Mouse (Mus musculus) myocyte (in vitro differentiated cells): ENCODE results near the gene Wdr27. TPM values are rescaled to one million over a fixed set of nuclear protein-coding genes. Genes with fewer than 3 reads are reported as not detected.
"Not testable (repeated sequence)": the region's sequence is repeated elsewhere in the genome, so short reads cannot be mapped to it uniquely, and the experiment has no call there.

Experiments used
- H3K27me3 ChIP-seq: one replicate; pipeline ENCODE4 v1.6.1; 2011; ENCODE audit not compliant: control insufficient read depth, insufficient read depth, insufficient read length
- H3K36me3 ChIP-seq: one replicate; pipeline ENCODE4 v1.6.1; 2011; ENCODE audit not compliant: control insufficient read depth, insufficient read depth
- H3K4me2 ChIP-seq: one replicate; pipeline ENCODE4 v1.6.1; 2011; ENCODE audit warnings: low read depth, control low read depth
- H3K4me3 ChIP-seq: one replicate; pipeline ENCODE4 v1.5.1; 2011; ENCODE audit warnings: mild to moderate bottlenecking, control low read depth, moderate library complexity
- H3K79me2 ChIP-seq: one replicate; pipeline ENCODE4 v1.6.1; 2011; ENCODE audit not compliant: control insufficient read depth, insufficient read depth
- H3ac ChIP-seq: one replicate; pipeline ENCODE4 v1.6.1; 2011; ENCODE audit not compliant: control insufficient read depth, insufficient read length
- CEBPB ChIP-seq: IDR thresholded peaks from 2 replicates; pipeline ENCODE4 v1.6.1; 2011; ENCODE audit warnings: mild to moderate bottlenecking, moderate library complexity; ENCODE audit not compliant: poor library complexity, insufficient read depth, severe bottlenecking
- MAX ChIP-seq: IDR thresholded peaks from one replicate; pipeline ENCODE4 v1.6.1; 2011; ENCODE audit warnings: low read depth, mild to moderate bottlenecking, control low read depth
- MYOD1 ChIP-seq, 3 experiments: IDR thresholded peaks; one replicate each; pipeline ENCODE4 v1.6.1; 2011; ENCODE audit warnings: control low read depth in 2 of 3, low read depth in 2 of 3, mild to moderate bottlenecking in 2 of 3, moderate library complexity in 1 of 3; ENCODE audit not compliant: insufficient read length in 2 of 3, control insufficient read depth in 1 of 3
- MYOG ChIP-seq, 3 experiments: IDR thresholded peaks; one replicate each; pipeline ENCODE4 v1.6.1; 2011; ENCODE audit warnings: control low read depth in 2 of 3, low read depth in 2 of 3, mild to moderate bottlenecking in 2 of 3; ENCODE audit not compliant: insufficient read length in 2 of 3, control insufficient read depth in 1 of 3, insufficient read depth in 1 of 3
- POLR2A ChIP-seq: IDR thresholded peaks from one replicate; pipeline ENCODE4 v1.6.1; 2011; ENCODE audit warnings: low read depth, mild to moderate bottlenecking, control low read depth, moderate library complexity; ENCODE audit not compliant: insufficient read length
- POLR2AphosphoS2 ChIP-seq: IDR thresholded peaks from one replicate; pipeline ENCODE4 v1.6.1; 2011; ENCODE audit warnings: low read depth, control low read depth; ENCODE audit not compliant: insufficient read length
- REST ChIP-seq: IDR thresholded peaks from one replicate; pipeline ENCODE4 v1.6.1; 2011; ENCODE audit warnings: mild to moderate bottlenecking, control low read depth, moderate library complexity; ENCODE audit not compliant: insufficient read depth, insufficient read length
- SRF ChIP-seq: IDR thresholded peaks from one replicate; pipeline ENCODE4 v1.6.1; 2011; ENCODE audit warnings: low read depth; ENCODE audit not compliant: control insufficient read depth, insufficient read length
- TCF12 ChIP-seq: IDR thresholded peaks from one replicate; pipeline ENCODE4 v1.6.1; 2011; ENCODE audit warnings: mild to moderate bottlenecking, control low read depth; ENCODE audit not compliant: poor library complexity, insufficient read depth, severe bottlenecking
- TCF3 ChIP-seq: IDR thresholded peaks from one replicate; pipeline ENCODE4 v1.6.1; 2011; ENCODE audit warnings: low read depth, control low read depth; ENCODE audit not compliant: insufficient read length
- USF1 ChIP-seq: IDR thresholded peaks from one replicate; pipeline ENCODE4 v1.6.1; 2011; ENCODE audit warnings: low read depth, mild to moderate bottlenecking, control low read depth, moderate library complexity
- polyA plus RNA-seq: library from polyadenylated mRNA; unstranded; fragments of >200 nt; fragmentation: generic; extraction: Trizol; gene quantifications from one replicate; pipeline ENCODE4 v1.2.1, GENCODE M21; 2012; ENCODE audit warnings: missing spikeins

Gene Wdr27
- polyA plus RNA-seq, 1 experiment: 8.0 TPM

DNA sequence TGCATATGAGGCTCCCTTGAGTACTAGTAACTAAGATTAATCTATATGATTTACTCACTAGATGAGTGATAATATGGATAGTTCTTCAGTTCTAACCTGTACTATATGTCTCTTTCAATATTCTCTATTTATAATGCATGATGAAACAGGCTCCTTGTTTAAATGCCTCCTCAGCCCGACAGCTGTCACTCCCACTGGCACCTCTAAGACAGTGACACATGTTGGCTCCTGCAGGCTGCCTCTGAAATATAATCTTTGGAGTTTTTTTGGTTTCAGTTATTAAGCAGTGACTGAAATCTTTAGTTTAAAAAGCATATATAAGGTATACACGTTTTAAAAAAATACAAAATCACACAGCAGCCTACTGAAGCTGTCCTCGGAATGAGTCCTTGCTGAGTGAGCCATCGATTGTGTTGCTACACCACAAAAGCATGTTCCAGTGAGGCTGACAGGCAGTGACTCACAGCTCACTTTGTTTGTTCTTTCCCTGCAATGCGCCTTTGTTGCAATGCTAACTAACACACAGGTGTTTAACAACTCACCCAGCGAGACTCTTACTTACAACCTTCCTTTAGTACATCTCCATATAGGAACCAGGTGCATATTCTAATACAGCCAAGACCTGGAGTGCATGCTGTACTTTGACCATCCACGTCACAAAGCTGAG is 6.3 kb upstream of the Wdr27 start:
- TF ChIP-seq SRF (no peak), POLR2A (no peak), MAX (no peak), MYOG (IDR thresholded peaks at IDR 0.05; ENCODE audit: control insufficient read depth in 1 of 3, insufficient read depth in 1 of 3, insufficient read length in 2 of 3, low read depth in 2 of 3) (peak in 2 of 3 experiments; percentile 57 to 59), POLR2AphosphoS2 (no peak), USF1 (no peak), MYOD1 (IDR thresholded peaks at IDR 0.05; ENCODE audit: control insufficient read depth in 1 of 3, insufficient read length in 2 of 3, low read depth in 2 of 3) (peak; percentile 29 to 72 (median 38)), TCF12 (peak; percentile 54)
- peak overlapping the region; percentile 7 for H3K4me2 ChIP-seq
- H3K36me3 ChIP-seq: peaks cover 94% of the 10 kb centered on the region
- H3K27me3 ChIP-seq: no peaks in the 10 kb centered on the region
- peaks cover 44% of the 10 kb centered on the region for H3K79me2 ChIP-seq
- no peak overlapping the region for H3ac ChIP-seq
- no peak overlapping the region for H3K4me3 ChIP-seq

DNA sequence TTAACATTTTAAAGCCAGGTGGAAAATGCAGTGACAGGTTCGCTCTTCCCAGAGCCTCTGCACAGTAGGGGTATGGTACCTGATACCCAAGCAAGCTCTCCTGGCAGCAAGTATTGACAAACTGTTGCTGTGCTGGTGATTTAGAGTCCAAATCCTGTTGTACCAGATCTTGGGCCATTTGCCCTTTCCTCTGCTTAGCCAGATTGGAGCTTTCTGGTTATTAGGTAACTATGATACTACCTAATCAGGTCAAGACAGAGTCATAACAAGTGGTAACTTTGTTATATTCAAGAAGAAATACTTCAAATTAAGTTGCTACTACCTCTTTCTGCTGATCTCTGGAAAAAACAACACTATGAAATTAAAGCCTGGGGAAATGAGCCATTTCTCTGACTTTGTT is 1.6 kb upstream of the Wdr27 start:
- Histone ChIP-seq H3ac (no peak overlapping the region), H3K4me2 (peak overlapping the region; percentile 74), H3K4me3 (no peak overlapping the region), H3K36me3 (peaks cover 48% of the 10 kb centered on the region), H3K27me3 (no peaks in the 10 kb centered on the region), H3K79me2 (peaks cover 39% of the 10 kb centered on the region)
- TF ChIP-seq POLR2AphosphoS2 (peak; percentile 40), USF1 (no peak)

DNA sequence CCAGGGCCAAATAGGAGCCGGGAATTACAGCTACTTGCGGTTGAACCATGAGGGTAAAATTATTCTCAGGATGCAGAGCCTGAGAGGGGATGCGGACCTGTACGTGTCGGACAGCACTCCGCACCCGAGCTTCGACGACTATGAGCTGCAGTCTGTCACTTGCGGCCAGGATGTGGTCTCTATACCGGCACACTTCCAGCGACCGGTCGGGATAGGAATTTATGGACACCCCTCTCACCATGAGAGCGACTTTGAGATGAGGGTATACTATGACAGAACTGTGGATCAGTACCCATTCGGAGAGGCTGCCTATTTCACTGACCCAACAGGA is 736 bp upstream of the Wdr27 start:
- peak overlapping the region; percentile 74 for H3K4me2 ChIP-seq
- H3K4me3 ChIP-seq: peak overlapping the region; percentile 53
- TF ChIP-seq TCF12: no peak
- TF ChIP-seq MAX: no peak
- no peak for TF ChIP-seq REST
- TF ChIP-seq CEBPB: no peak
- no peak for TF ChIP-seq SRF
- TF ChIP-seq TCF3: no peak
- H3K36me3 ChIP-seq: peaks cover 40% of the 10 kb centered on the region
- H3K27me3 ChIP-seq: no peaks in the 10 kb centered on the region
- H3ac ChIP-seq: peak overlapping the region; percentile 20
- peaks cover 35% of the 10 kb centered on the region for H3K79me2 ChIP-seq

DNA sequence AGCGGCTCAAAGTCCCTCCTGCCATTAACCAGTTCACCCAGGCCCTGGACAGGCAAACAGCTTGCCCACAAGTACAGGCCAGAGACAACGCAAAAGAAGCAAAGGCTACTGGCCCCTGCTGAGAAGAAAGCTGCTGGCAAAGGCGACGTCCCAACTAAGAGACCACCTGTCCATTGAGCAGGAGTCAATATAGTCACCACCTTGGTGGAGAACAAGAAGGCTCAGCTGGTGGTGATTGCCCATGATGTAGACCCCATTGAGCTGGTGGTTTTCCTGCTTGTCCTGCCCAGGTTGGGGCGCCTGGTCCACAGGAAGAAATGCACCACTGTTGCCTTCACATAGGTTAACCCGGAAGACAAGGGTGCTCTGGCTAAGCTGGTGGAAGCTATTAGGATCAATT is 777 bp downstream of the Wdr27 start:
- Histone ChIP-seq H3ac (peak overlapping the region; percentile 20), H3K4me2 (peak overlapping the region; percentile 77), H3K36me3 (peaks cover 28% of the 10 kb centered on the region), H3K4me3 (peak overlapping the region; percentile 53), H3K79me2 (peaks cover 26% of the 10 kb centered on the region)
- not testable (repeated sequence) for H3K27me3 ChIP-seq

GRCm38 (mm10) chr17:14935841-14936605 is 6.9 kb downstream of the Wdr27 start:
- TF ChIP-seq MYOD1 (IDR thresholded peaks at IDR 0.05; ENCODE audit: control insufficient read depth in 1 of 3, insufficient read length in 2 of 3, low read depth in 2 of 3) (no peak), TCF12 (no peak)
- H3K27me3 ChIP-seq: peaks cover 5% of the 10 kb centered on the region
- H3K4me2 ChIP-seq: peak overlapping the region; percentile 42
- H3K4me3 ChIP-seq: no peak overlapping the region
- H3K79me2 ChIP-seq: no peaks in the 10 kb centered on the region
- H3ac ChIP-seq: no peak overlapping the region
- no peaks in the 10 kb centered on the region for H3K36me3 ChIP-seq

DNA sequence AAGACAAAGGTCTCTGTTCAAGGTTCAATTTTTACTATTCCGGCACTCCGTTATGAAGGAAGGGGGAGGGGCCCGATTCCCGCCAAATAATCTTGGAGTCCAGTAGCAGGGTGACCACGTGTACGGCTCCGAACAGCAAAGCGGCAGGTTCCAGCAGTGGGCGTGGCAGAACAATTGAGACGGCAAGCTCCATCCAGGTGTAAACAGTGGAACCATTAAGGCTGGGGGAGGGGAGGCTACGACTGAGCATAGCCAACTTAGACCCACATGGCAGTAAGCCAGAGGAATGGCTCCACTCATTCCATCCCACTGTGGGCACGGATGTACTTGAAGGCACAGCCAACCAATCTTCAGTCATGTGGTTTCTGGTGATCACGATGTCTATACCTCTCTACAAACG is 7.7 kb downstream of the Wdr27 start:
- H3K4me3 ChIP-seq, H3ac ChIP-seq, H3K27me3 ChIP-seq, H3K36me3 ChIP-seq, H3K4me2 ChIP-seq, H3K79me2 ChIP-seq: not testable (repeated sequence)
